Mouse (Mus musculus): ENCODE results near the gene Glyctk. TPM values are rescaled to one million over a fixed set of nuclear protein-coding genes. Genes with fewer than 3 reads are reported as not detected.

Glyctk gene
- polyA plus RNA-seq (2015; fragmentation: Nextera tagmentation; extraction: Ambion mirVana): 14.8 and 15.5 TPM in 2 replicates

- Histone ChIP-seq H3K27ac (peak within 1 kb of the TSS; percentile 75), H3K9ac (peak within 1 kb of the TSS; percentile 56), H3K4me2 (peak within 1 kb of the TSS; percentile 51), H3K9me3 (replicated peaks) (no peaks in the 10 kb centered on the region), H3K36me3 (peaks cover 12% of the 10 kb centered on the region), H3K27me3 (0 out of 2 replicates have a peak, but pooled peaks cover 4% of the 10 kb centered on the region), H3K4me3 (replicated peaks) (peak within 1 kb of the TSS; percentile 46), H3K4me1 (replicated peaks) (peaks cover 22% of the 10 kb centered on the region)
- DNase-seq: no peak
- peak; percentile 54 for ATAC-seq (ENCODE audit: low read depth)
- 62% methylated on average over 6 of the region's 6 CpGs for WGBS (ENCODE audit: insufficient replicate concordance)
Observed at GRCm38 (mm10) chr9:106158037-106158491, at the start of gene Glyctk. Gene Glyctk, minus strand, starts transcription at chr9:106158138.

DNA sequence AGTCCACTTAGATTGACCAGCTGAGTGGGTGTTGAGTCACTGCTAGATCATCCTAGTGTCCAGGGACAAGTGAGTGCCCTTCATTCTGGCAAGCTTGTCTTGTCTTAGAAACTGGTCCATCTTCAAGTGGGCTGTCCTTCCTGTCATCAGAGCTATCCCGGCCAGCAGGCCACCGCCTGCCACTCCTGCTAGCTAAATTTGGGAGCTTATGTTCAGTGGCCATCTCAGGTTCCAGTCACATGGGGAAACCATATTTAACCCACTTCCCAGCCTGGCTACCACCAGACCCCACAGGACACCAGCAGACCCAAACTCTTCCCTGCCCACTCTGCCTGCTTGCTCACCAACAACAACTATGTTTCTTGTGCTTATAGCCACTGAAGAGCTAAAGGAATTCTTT is 48.6 kb upstream of the Glyctk start:
- peaks cover 44% of the 10 kb centered on the region for H3K4me1 ChIP-seq (replicated peaks)
- no peak overlapping the region for H3K27ac ChIP-seq
- H3K4me3 ChIP-seq (replicated peaks): no peak overlapping the region
- 0 out of 2 replicates have a peak, but pooled peaks cover 9% of the 10 kb centered on the region for H3K36me3 ChIP-seq
- no peak for ATAC-seq (ENCODE audit: low read depth)
- H3K4me2 ChIP-seq: no peak overlapping the region
- 66% methylated on average over 2 of the region's 2 CpGs for WGBS (ENCODE audit: insufficient replicate concordance)
- no peaks in the 10 kb centered on the region for H3K27me3 ChIP-seq
- H3K9me3 ChIP-seq (replicated peaks): no peaks in the 10 kb centered on the region
- H3K9ac ChIP-seq: no peak overlapping the region
- no peak for DNase-seq

DNA sequence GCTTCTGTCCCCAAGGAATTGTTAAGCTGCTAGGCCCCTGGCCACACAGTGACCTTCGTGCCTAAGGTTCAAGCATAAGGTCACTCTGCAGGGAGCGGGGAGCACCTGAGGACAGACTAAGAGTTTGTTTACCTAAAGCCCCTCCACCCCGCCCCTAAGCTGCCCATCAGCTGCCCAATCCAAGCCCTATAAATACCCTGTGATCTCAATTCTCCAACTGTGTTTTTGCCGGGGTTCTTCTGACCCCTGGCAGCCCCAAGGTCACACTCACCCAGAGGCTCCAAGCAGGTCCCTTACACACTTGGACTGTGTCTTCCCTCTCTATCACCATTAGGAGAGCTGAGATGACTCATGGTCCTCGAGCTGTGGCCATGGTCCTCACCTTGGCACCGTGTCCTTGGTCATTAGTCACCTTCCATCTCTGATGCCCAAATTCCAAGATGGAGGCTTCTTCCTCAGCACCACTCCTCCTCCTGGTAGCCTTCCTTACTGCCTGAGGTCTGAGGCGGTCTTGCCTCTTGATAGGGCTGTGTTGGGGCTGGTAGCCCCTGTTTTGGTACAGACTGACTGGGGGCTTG is 47.9 kb upstream of the Glyctk start:
- Histone ChIP-seq H3K27me3 (no peaks in the 10 kb centered on the region), H3K9me3 (replicated peaks) (no peaks in the 10 kb centered on the region), H3K36me3 (0 out of 2 replicates have a peak, but pooled peaks cover 9% of the 10 kb centered on the region), H3K4me3 (replicated peaks) (no peak overlapping the region), H3K9ac (no peak overlapping the region), H3K4me2 (no peak overlapping the region), H3K27ac (no peak overlapping the region), H3K4me1 (replicated peaks) (peaks cover 38% of the 10 kb centered on the region)
- DNase-seq (no peak), ATAC-seq (ENCODE audit: low read depth) (no peak)
- WGBS (ENCODE audit: insufficient replicate concordance): 64% methylated on average over 7 of the region's 7 CpGs

DNA sequence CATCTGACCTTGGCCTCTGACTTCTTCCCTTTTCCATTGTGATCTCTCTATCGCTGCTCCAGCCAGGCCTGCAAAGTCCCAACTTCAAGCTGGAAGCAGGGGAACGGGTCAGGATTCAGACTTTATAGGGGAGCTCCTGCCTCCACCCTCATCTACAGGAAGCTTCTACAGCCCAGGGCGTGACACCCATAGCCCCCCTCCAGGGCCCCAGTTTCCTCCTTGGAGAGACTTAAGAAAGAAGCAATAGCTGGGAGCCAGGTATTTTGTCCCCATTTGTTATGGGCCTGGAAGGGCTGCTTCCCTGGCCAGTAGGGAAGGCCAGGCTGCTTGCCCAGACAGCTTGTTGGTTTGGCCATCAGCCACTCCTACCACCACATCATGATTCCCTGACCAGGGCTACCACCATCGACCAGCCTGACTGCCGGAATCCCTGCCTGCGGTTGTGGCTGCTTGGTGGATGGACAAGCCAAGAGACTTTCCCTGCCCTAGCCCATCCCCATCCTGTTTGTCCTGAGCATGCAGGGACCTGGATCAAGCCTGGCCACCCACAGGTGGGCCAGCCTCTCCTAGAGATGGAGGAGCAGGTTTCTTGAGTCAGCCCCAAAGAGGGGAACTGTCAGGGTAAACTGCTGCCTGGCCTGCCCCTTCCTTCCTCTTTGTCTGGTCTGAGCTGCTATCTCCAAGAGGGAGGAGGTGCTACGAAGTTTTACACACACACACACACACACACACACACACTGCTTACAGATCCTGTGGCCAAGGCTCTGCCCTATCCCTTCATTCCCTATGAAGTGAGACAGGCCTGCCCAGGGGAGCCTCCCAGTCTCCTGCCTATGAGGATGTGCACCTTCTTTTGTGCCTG is 46.3 kb upstream of the Glyctk start:
- Histone ChIP-seq H3K4me1 (replicated peaks) (peaks cover 49% of the 10 kb centered on the region), H3K27me3 (no peaks in the 10 kb centered on the region), H3K36me3 (0 out of 2 replicates have a peak, but pooled peaks cover 9% of the 10 kb centered on the region), H3K4me2 (peak overlapping the region; percentile 90), H3K4me3 (replicated peaks) (peak overlapping the region; percentile 71), H3K27ac (peak overlapping the region; percentile 67), H3K9me3 (replicated peaks) (no peaks in the 10 kb centered on the region), H3K9ac (peak overlapping the region; percentile 77)
- 27% methylated on average over 7 of the region's 7 CpGs for WGBS (ENCODE audit: insufficient replicate concordance)
- no peak for DNase-seq
- ATAC-seq (ENCODE audit: low read depth): no peak

- peak; percentile 86 for DNase-seq
- Histone ChIP-seq H3K27ac (peak within 1 kb of the TSS; percentile 67), H3K27me3 (0 out of 2 replicates have a peak, but pooled peaks cover 2% of the 10 kb centered on the region), H3K36me3 (0 out of 2 replicates have a peak, but pooled peaks cover under 1% of the 10 kb centered on the region), H3K9me3 (replicated peaks) (no peaks in the 10 kb centered on the region), H3K4me2 (peak within 1 kb of the TSS; percentile 90), H3K9ac (peak within 1 kb of the TSS; percentile 77), H3K4me3 (replicated peaks) (peak within 1 kb of the TSS; percentile 71), H3K4me1 (replicated peaks) (peaks cover 60% of the 10 kb centered on the region)
- 1% methylated on average over 58 of the region's 61 CpGs for WGBS (ENCODE audit: insufficient replicate concordance)
- peak; percentile 83 for ATAC-seq (ENCODE audit: low read depth)
Observed at GRCm38 (mm10) chr9:106202819-106203636, 45.1 kb upstream of the Glyctk start, which contains the start of gene Twf2. Gene Twf2, plus strand, starts transcription at chr9:106203108.

- peaks cover 65% of the 10 kb centered on the region for H3K4me1 ChIP-seq (replicated peaks)
- H3K4me2 ChIP-seq: peak overlapping the region; percentile 90
- DNase-seq (no peak), ATAC-seq (ENCODE audit: low read depth) (no peak)
- no peak overlapping the region for H3K27ac ChIP-seq
- 72% methylated on average over 3 of the region's 3 CpGs for WGBS (ENCODE audit: insufficient replicate concordance)
- H3K27me3 ChIP-seq: 0 out of 2 replicates have a peak, but pooled peaks cover 5% of the 10 kb centered on the region
- H3K36me3 ChIP-seq: no peaks in the 10 kb centered on the region
- peak overlapping the region; percentile 71; the same call in 1 of the 2 replicates for H3K4me3 ChIP-seq (replicated peaks)
- no peak overlapping the region for H3K9ac ChIP-seq
- H3K9me3 ChIP-seq (replicated peaks): no peaks in the 10 kb centered on the region
Observed at GRCm38 (mm10) chr9:106201895-106202294, 44.0 kb upstream of the Glyctk start.

GRCm38 (mm10) chr9:106199535-106200272 is 41.8 kb upstream of the Glyctk start, which contains the start of gene Ppm1m:
Gene Ppm1m, minus strand, starts transcription at chr9:106199746.
- peak within 1 kb of the TSS; percentile 43 for H3K27ac ChIP-seq
- peak within 1 kb of the TSS; percentile 87 for H3K4me2 ChIP-seq
- no peaks in the 10 kb centered on the region for H3K9me3 ChIP-seq (replicated peaks)
- peaks cover 14% of the 10 kb centered on the region for H3K36me3 ChIP-seq
- WGBS (ENCODE audit: insufficient replicate concordance): 31% methylated on average over 18 of the region's 18 CpGs
- DNase-seq (no peak), ATAC-seq (ENCODE audit: low read depth) (peak; percentile 20)
- H3K27me3 ChIP-seq: 0 out of 2 replicates have a peak, but pooled peaks cover 5% of the 10 kb centered on the region
- peaks cover 49% of the 10 kb centered on the region for H3K4me1 ChIP-seq (replicated peaks)
- H3K9ac ChIP-seq: peak within 1 kb of the TSS; percentile 76
- peak within 1 kb of the TSS; percentile 74 for H3K4me3 ChIP-seq (replicated peaks)

- Histone ChIP-seq H3K4me1 (replicated peaks) (peaks cover 43% of the 10 kb centered on the region), H3K9ac (peak overlapping the region; percentile 76), H3K36me3 (peaks cover 20% of the 10 kb centered on the region), H3K27ac (peak overlapping the region; percentile 43), H3K4me2 (peak overlapping the region; percentile 87), H3K27me3 (0 out of 2 replicates have a peak, but pooled peaks cover 5% of the 10 kb centered on the region), H3K9me3 (replicated peaks) (no peaks in the 10 kb centered on the region), H3K4me3 (replicated peaks) (peak overlapping the region; percentile 74)
- ATAC-seq (ENCODE audit: low read depth) (peak; percentile 72), DNase-seq (peak; percentile 58)
- WGBS (ENCODE audit: insufficient replicate concordance): under 1% methylated on average over 49 of the region's 51 CpGs
Observed at GRCm38 (mm10) chr9:106198962-106199458, 41.1 kb upstream of the Glyctk start.

DNA sequence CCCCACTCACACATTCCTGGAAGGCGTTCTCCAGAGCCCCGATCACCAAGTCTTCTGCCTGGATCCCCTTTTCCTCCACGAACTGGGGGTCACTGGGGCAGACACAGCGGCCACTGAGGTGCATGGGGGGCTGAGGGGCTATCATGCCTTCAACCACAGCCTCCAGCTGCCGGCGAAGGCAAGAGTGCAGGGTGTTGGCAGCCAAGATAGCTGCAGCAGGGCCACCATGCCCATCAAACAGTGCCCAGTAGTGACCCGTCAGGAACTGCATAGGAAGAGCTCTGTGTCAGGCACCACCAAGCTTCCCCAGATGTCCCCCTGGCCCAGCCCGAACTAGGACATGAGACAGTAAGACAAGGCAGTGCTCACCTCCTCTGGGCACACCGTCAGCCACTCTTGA is 39.8 kb upstream of the Glyctk start:
- H3K27ac ChIP-seq: no peak overlapping the region
- ATAC-seq (ENCODE audit: low read depth) (no peak), DNase-seq (no peak)
- 78% methylated on average over 9 of the region's 9 CpGs for WGBS (ENCODE audit: insufficient replicate concordance)
- no peak overlapping the region for H3K9ac ChIP-seq
- H3K4me2 ChIP-seq: peak overlapping the region; percentile 87; the same call in 1 of the 2 replicates
- H3K4me1 ChIP-seq (replicated peaks): peaks cover 33% of the 10 kb centered on the region
- 0 out of 2 replicates have a peak, but pooled peaks cover 5% of the 10 kb centered on the region for H3K27me3 ChIP-seq
- peaks cover 25% of the 10 kb centered on the region for H3K36me3 ChIP-seq
- no peaks in the 10 kb centered on the region for H3K9me3 ChIP-seq (replicated peaks)
- peak overlapping the region; percentile 74; the same call in 1 of the 2 replicates for H3K4me3 ChIP-seq (replicated peaks)

Measured in liver, embryonic 13.5 days (tissue).